27 mouse cellular contexts compared by ENCODE assay signal in the genomic region with DNA sequence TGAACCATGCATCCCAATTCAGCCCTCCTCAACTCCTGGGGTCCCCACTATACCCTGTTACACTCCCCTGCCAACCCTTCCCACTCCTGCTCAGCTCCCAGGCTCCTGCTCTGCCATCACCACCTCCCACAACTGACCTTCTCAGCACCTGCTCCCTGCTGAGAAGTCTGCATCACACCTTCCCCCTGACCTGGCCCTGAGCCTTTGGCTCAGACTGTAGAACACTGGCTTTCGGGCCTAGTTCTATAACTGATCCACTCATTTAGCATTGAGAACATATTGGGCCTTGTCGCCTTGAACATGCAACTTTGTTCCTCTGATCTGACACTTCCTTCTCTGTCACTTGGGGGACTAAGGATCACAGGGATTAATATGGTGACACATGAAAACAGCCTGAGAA.
DNase-seq lines count a peak whose midpoint lies in the region; ATAC-seq lines count a peak whose summit lies in the region.
"Had no signal": no experiment of that assay in that cellular context is flagged by ENCODE, and none has a peak within 500 bp of the region (broad histone marks: within the 10 kb centered on the region; RNA-seq: fewer than 3 reads in every experiment).

No protein-coding gene starts in this region.

- H3K4me1 ChIP-seq in heart, embryonic 12.5 days (replicated peaks) = no peaks in the 10 kb centered on the region
- H3K4me1 ChIP-seq: heart, embryonic 15.5 days; intestine, embryonic 15.5 days had no signal

- no peak overlapping the region for H3K27ac ChIP-seq in heart, embryonic 12.5 days (ENCODE audit: poor library complexity, severe bottlenecking)
- H3K27ac ChIP-seq: forebrain, embryonic 10.5 days; heart, embryonic 15.5 days; hindbrain, embryonic 10.5 days; hindbrain, embryonic 13.5 days; intestine, embryonic 15.5 days had no signal

- peaks cover 78% of the 10 kb centered on the region for H3K27me3 ChIP-seq in heart, embryonic 12.5 days (replicated peaks)
- H3K27me3 ChIP-seq: Patski had no signal

- no peak overlapping the region for H3K4me2 ChIP-seq in heart, embryonic 12.5 days
- H3K4me2 ChIP-seq: heart, embryonic 11.5 days; heart, embryonic 15.5 days; hindbrain, embryonic 13.5 days; intestine, embryonic 15.5 days had no signal

- peak; percentile 33 for DNase-seq in cerebellum, adult 9-11 months
- no peak for DNase-seq in cerebellum, adult 8-10 months
- peak; percentile 76 for DNase-seq in heart, adult 11 months
- peak; percentile 21 for DNase-seq in ZHBTc4 (ENCODE audit: low read depth, low spot score)
- no peak for DNase-seq in adrenal gland, postnatal 36 days
- DNase-seq: adrenal gland, adult 2 months; adrenal gland, postnatal 14 days; B cell, adult 2 months; cerebellum, adult 11 months; gastrocnemius, postnatal 10 days; gastrocnemius, postnatal 36 days; heart, postnatal 10 days; heart, postnatal 36 days; kidney, adult 11 months; kidney, adult 8-10 months had no signal

- no peaks in the 10 kb centered on the region for H3K9me3 ChIP-seq in heart, embryonic 12.5 days (replicated peaks)
- H3K9me3 ChIP-seq: forebrain, embryonic 10.5 days; G1E; heart, embryonic 15.5 days; hindbrain, embryonic 10.5 days; hindbrain, embryonic 13.5 days; intestine, embryonic 15.5 days had no signal

- no peak for ATAC-seq in heart, embryonic 12.5 days (ENCODE audit: insufficient number of reproducible peaks, low FRiP score)
- ATAC-seq: forebrain, embryonic 14.5 days; hindbrain, embryonic 16.5 days; intestine, embryonic 15.5 days; Patski had no signal

- H3K36me3 ChIP-seq in heart, embryonic 12.5 days = no peaks in the 10 kb centered on the region
- H3K36me3 ChIP-seq: forebrain, embryonic 10.5 days; G1E; heart, embryonic 15.5 days; hindbrain, embryonic 10.5 days; hindbrain, embryonic 13.5 days; intestine, embryonic 15.5 days had no signal

- 65% methylated on average over 2 of the region's 2 CpGs for WGBS in heart, embryonic 12.5 days

- H3K9ac ChIP-seq in heart, embryonic 12.5 days = no peak overlapping the region
- H3K9ac ChIP-seq: forebrain, postnatal 0 days; heart, embryonic 15.5 days; hindbrain, embryonic 13.5 days; intestine, embryonic 15.5 days had no signal

- no peak overlapping the region for H3K4me3 ChIP-seq in heart, embryonic 12.5 days
- H3K4me3 ChIP-seq: forebrain, embryonic 10.5 days; heart, embryonic 15.5 days; hindbrain, embryonic 10.5 days; hindbrain, embryonic 13.5 days; intestine, embryonic 15.5 days had no signal

Comparison
In these comparisons a context has a peak if more than half of its experiments do, and no peak if none do; other contexts are left out.
1. DNase-seq: peak in cerebellum, adult 9-11 months (single experiment), heart, adult 11 months (single experiment) and ZHBTc4 (single experiment); none in cerebellum, adult 8-10 months (single experiment) and adrenal gland, postnatal 36 days (0 of 2).